Mouse (Mus musculus) myocyte (in vitro differentiated cells): ENCODE data around the gene Zfp398. TPM values are rescaled to one million over a fixed set of nuclear protein-coding genes. Genes with fewer than 3 reads are reported as not detected.

ENCODE experiments used
- H3K27me3 ChIP-seq: one replicate; pipeline ENCODE4 v1.6.1; 2011; ENCODE audit not compliant: control insufficient read depth, insufficient read depth, insufficient read length
- H3K36me3 ChIP-seq: one replicate; pipeline ENCODE4 v1.6.1; 2011; ENCODE audit not compliant: control insufficient read depth, insufficient read depth
- H3K4me2 ChIP-seq: one replicate; pipeline ENCODE4 v1.6.1; 2011; ENCODE audit warnings: low read depth, control low read depth
- H3K4me3 ChIP-seq: one replicate; pipeline ENCODE4 v1.5.1; 2011; ENCODE audit warnings: mild to moderate bottlenecking, control low read depth, moderate library complexity
- H3K79me2 ChIP-seq: one replicate; pipeline ENCODE4 v1.6.1; 2011; ENCODE audit not compliant: control insufficient read depth, insufficient read depth
- H3ac ChIP-seq: one replicate; pipeline ENCODE4 v1.6.1; 2011; ENCODE audit not compliant: control insufficient read depth, insufficient read length
- CEBPB ChIP-seq: IDR thresholded peaks from 2 replicates; pipeline ENCODE4 v1.6.1; 2011; ENCODE audit warnings: mild to moderate bottlenecking, moderate library complexity; ENCODE audit not compliant: poor library complexity, insufficient read depth, severe bottlenecking
- E2F4 ChIP-seq: IDR thresholded peaks from one replicate; pipeline ENCODE4 v1.6.1; 2011; ENCODE audit warnings: mild to moderate bottlenecking, control low read depth, moderate library complexity; ENCODE audit not compliant: insufficient read depth
- MAX ChIP-seq: IDR thresholded peaks from one replicate; pipeline ENCODE4 v1.6.1; 2011; ENCODE audit warnings: low read depth, mild to moderate bottlenecking, control low read depth
- MYOD1 ChIP-seq, 3 experiments: IDR thresholded peaks; one replicate each; pipeline ENCODE4 v1.6.1; 2011; ENCODE audit warnings: control low read depth in 2 of 3, low read depth in 2 of 3, mild to moderate bottlenecking in 2 of 3, moderate library complexity in 1 of 3; ENCODE audit not compliant: insufficient read length in 2 of 3, control insufficient read depth in 1 of 3
- MYOG ChIP-seq, 3 experiments: IDR thresholded peaks; one replicate each; pipeline ENCODE4 v1.6.1; 2011; ENCODE audit warnings: control low read depth in 2 of 3, low read depth in 2 of 3, mild to moderate bottlenecking in 2 of 3; ENCODE audit not compliant: insufficient read length in 2 of 3, control insufficient read depth in 1 of 3, insufficient read depth in 1 of 3
- POLR2A ChIP-seq: IDR thresholded peaks from one replicate; pipeline ENCODE4 v1.6.1; 2011; ENCODE audit warnings: low read depth, mild to moderate bottlenecking, control low read depth, moderate library complexity; ENCODE audit not compliant: insufficient read length
- POLR2AphosphoS2 ChIP-seq: IDR thresholded peaks from one replicate; pipeline ENCODE4 v1.6.1; 2011; ENCODE audit warnings: low read depth, control low read depth; ENCODE audit not compliant: insufficient read length
- REST ChIP-seq: IDR thresholded peaks from one replicate; pipeline ENCODE4 v1.6.1; 2011; ENCODE audit warnings: mild to moderate bottlenecking, control low read depth, moderate library complexity; ENCODE audit not compliant: insufficient read depth, insufficient read length
- SRF ChIP-seq: IDR thresholded peaks from one replicate; pipeline ENCODE4 v1.6.1; 2011; ENCODE audit warnings: low read depth; ENCODE audit not compliant: control insufficient read depth, insufficient read length
- TCF12 ChIP-seq: IDR thresholded peaks from one replicate; pipeline ENCODE4 v1.6.1; 2011; ENCODE audit warnings: mild to moderate bottlenecking, control low read depth; ENCODE audit not compliant: poor library complexity, insufficient read depth, severe bottlenecking
- TCF3 ChIP-seq: IDR thresholded peaks from one replicate; pipeline ENCODE4 v1.6.1; 2011; ENCODE audit warnings: low read depth, control low read depth; ENCODE audit not compliant: insufficient read length
- USF1 ChIP-seq: IDR thresholded peaks from one replicate; pipeline ENCODE4 v1.6.1; 2011; ENCODE audit warnings: low read depth, mild to moderate bottlenecking, control low read depth, moderate library complexity
- polyA plus RNA-seq: library from polyadenylated mRNA; unstranded; fragments of >200 nt; fragmentation: generic; extraction: Trizol; gene quantifications from one replicate; pipeline ENCODE4 v1.2.1, GENCODE M21; 2012; ENCODE audit warnings: missing spikeins

The Zfp398 gene
- polyA plus RNA-seq, 1 experiment, result 2.2 TPM

GRCm38 (mm10) chr6:47793284-47793683 is 42.2 kb upstream of the Zfp398 start:
- Histone ChIP-seq H3K4me2 (no peak overlapping the region), H3K79me2 (no peaks in the 10 kb centered on the region)
- TF ChIP-seq MAX, result no peak
- TF ChIP-seq E2F4, result no peak
- no peak for TF ChIP-seq USF1
- TF ChIP-seq SRF, result no peak
- no peak for TF ChIP-seq POLR2AphosphoS2
- no peak for TF ChIP-seq CEBPB
- TF ChIP-seq MYOD1 (IDR thresholded peaks at IDR 0.05; ENCODE audit: control insufficient read depth in 1 of 3, insufficient read length in 2 of 3, low read depth in 2 of 3), result no peak
- no peak for TF ChIP-seq TCF3
- no peak for TF ChIP-seq MYOG (IDR thresholded peaks at IDR 0.05; ENCODE audit: control insufficient read depth in 1 of 3, insufficient read depth in 1 of 3, insufficient read length in 2 of 3, low read depth in 2 of 3)

GRCm38 (mm10) chr6:47794106-47794830 is 41.2 kb upstream of the Zfp398 start:
- Histone ChIP-seq H3K4me2 (no peak overlapping the region), H3K4me3 (no peak overlapping the region), H3ac (no peak overlapping the region), H3K27me3 (no peaks in the 10 kb centered on the region), H3K79me2 (no peaks in the 10 kb centered on the region), H3K36me3 (peaks cover 34% of the 10 kb centered on the region)
- no peak for TF ChIP-seq REST
- TF ChIP-seq POLR2AphosphoS2, result no peak
- TF ChIP-seq USF1, result no peak
- no peak for TF ChIP-seq MAX
- TF ChIP-seq POLR2A, result no peak
- TF ChIP-seq TCF12, result no peak
- TF ChIP-seq SRF, result no peak
- TF ChIP-seq MYOD1 (IDR thresholded peaks at IDR 0.05; ENCODE audit: control insufficient read depth in 1 of 3, insufficient read length in 2 of 3, low read depth in 2 of 3), result no peak
- TF ChIP-seq TCF3, result no peak
- TF ChIP-seq E2F4, result no peak
- TF ChIP-seq CEBPB, result no peak
- no peak for TF ChIP-seq MYOG (IDR thresholded peaks at IDR 0.05; ENCODE audit: control insufficient read depth in 1 of 3, insufficient read depth in 1 of 3, insufficient read length in 2 of 3, low read depth in 2 of 3)

More at GRCm38 (mm10) chr6:47793284-47793683, 42.2 kb upstream of the Zfp398 start:
- Histone ChIP-seq H3ac (no peak overlapping the region), H3K4me3 (no peak overlapping the region), H3K27me3 (no peaks in the 10 kb centered on the region), H3K36me3 (peaks cover 30% of the 10 kb centered on the region)

- Histone ChIP-seq H3K36me3 (peaks cover 53% of the 10 kb centered on the region), H3K4me2 (no peak overlapping the region), H3K4me3 (no peak overlapping the region), H3ac (no peak overlapping the region), H3K79me2 (no peaks in the 10 kb centered on the region), H3K27me3 (no peaks in the 10 kb centered on the region)
- TF ChIP-seq CEBPB, result no peak
- TF ChIP-seq POLR2A, result no peak
- TF ChIP-seq REST, result no peak
- no peak for TF ChIP-seq POLR2AphosphoS2
- no peak for TF ChIP-seq SRF
- no peak for TF ChIP-seq E2F4
- TF ChIP-seq TCF3, result no peak
- no peak for TF ChIP-seq MAX
- TF ChIP-seq TCF12, result no peak
- TF ChIP-seq USF1, result no peak
- TF ChIP-seq MYOG (IDR thresholded peaks at IDR 0.05; ENCODE audit: control insufficient read depth in 1 of 3, insufficient read depth in 1 of 3, insufficient read length in 2 of 3, low read depth in 2 of 3), result no peak
- no peak for TF ChIP-seq MYOD1 (IDR thresholded peaks at IDR 0.05; ENCODE audit: control insufficient read depth in 1 of 3, insufficient read length in 2 of 3, low read depth in 2 of 3)
These were observed 36.4 kb upstream of the Zfp398 start for GRCm38 (mm10) chr6:47799079-47799478.

GRCm38 (mm10) chr6:47805520-47805919 is 29.9 kb upstream of the Zfp398 start:
- peaks cover 30% of the 10 kb centered on the region for H3K36me3 ChIP-seq
- no peak for TF ChIP-seq CEBPB
- no peak for TF ChIP-seq REST
- TF ChIP-seq MAX, result no peak
- TF ChIP-seq MYOD1 (IDR thresholded peaks at IDR 0.05; ENCODE audit: control insufficient read depth in 1 of 3, insufficient read length in 2 of 3, low read depth in 2 of 3), result no peak
- TF ChIP-seq E2F4, result no peak
- TF ChIP-seq POLR2A, result no peak
- no peak for TF ChIP-seq POLR2AphosphoS2
- no peak for TF ChIP-seq TCF3
- no peak for TF ChIP-seq MYOG (IDR thresholded peaks at IDR 0.05; ENCODE audit: control insufficient read depth in 1 of 3, insufficient read depth in 1 of 3, insufficient read length in 2 of 3, low read depth in 2 of 3)
- TF ChIP-seq USF1, result no peak
- no peak overlapping the region for H3K4me3 ChIP-seq
- no peak overlapping the region for H3ac ChIP-seq
- H3K27me3 ChIP-seq, result no peaks in the 10 kb centered on the region
- H3K4me2 ChIP-seq, result no peak overlapping the region
- H3K79me2 ChIP-seq, result peaks cover 28% of the 10 kb centered on the region
